Mouse (Mus musculus) kidney, adult 2 months (tissue): Measurements from ENCODE around the gene Nfam1. TPM values are rescaled to one million over a fixed set of nuclear protein-coding genes. Genes with fewer than 3 reads are reported as not detected.

Experiments used
- DNase-seq: peaks from one replicate; pipeline ENCODE4 v3.0.0; 2021
- H3K27ac ChIP-seq: fragments of 200-500 bp; 2 replicates; pipeline ENCODE4 v1.5.1; 2012; ENCODE audit warnings: low read depth, low read length, control low read depth, inconsistent platforms; ENCODE audit not compliant: insufficient read depth
- H3K27me3 ChIP-seq: fragments of 200-500 bp; replicated peaks from 2 replicates; pipeline ENCODE4 v1.6.1; 2012; ENCODE audit warnings: mild to moderate bottlenecking, moderate library complexity, low read length, inconsistent platforms; ENCODE audit not compliant: control insufficient read depth, insufficient read depth
- H3K36me3 ChIP-seq: fragments of 200-500 bp; 2 replicates; pipeline ENCODE4 v1.6.1; 2012; ENCODE audit warnings: mild to moderate bottlenecking, moderate library complexity, low read length, inconsistent platforms; ENCODE audit not compliant: control insufficient read depth, insufficient read depth
- H3K4me1 ChIP-seq: fragments of 200-500 bp; 2 replicates; pipeline ENCODE4 v1.6.1; 2011; ENCODE audit warnings: low read length; ENCODE audit not compliant: control insufficient read depth, insufficient read depth
- H3K4me3 ChIP-seq: fragments of 200-500 bp; 2 replicates; pipeline ENCODE4 v1.5.1; 2011; ENCODE audit warnings: mild to moderate bottlenecking, low read depth, low read length, control low read depth; ENCODE audit not compliant: insufficient read depth
- CTCF ChIP-seq: fragments of 200-500 bp; conservative IDR thresholded peaks from 2 replicates; pipeline ENCODE4 v1.5.1; 2011; ENCODE audit warnings: low read depth, mild to moderate bottlenecking, control low read depth, low read length, moderate library complexity, mixed read lengths; ENCODE audit not compliant: insufficient read depth, insufficient read length
- POLR2A ChIP-seq: fragments of 200-500 bp; IDR thresholded peaks from one replicate; pipeline ENCODE4 v1.6.1; 2011; ENCODE audit warnings: low read depth, low read length, control low read depth
- WGBS: fragments of 180-500 bp; shearing (Covaris S2); methylation state at CpG from one replicate; pipeline ENCODE4 v1.1.7; 2018; 5-methylcytosine and 5-hydroxymethylcytosine counted together
- polyA plus RNA-seq: library from polyadenylated mRNA; depleted of rRNA; stranded (reverse); fragments of >200 nt; gene quantifications from 2 replicates; pipeline ENCODE4 v1.2.3, GENCODE M21; 2012

Nfam1 gene
- polyA plus RNA-seq, 1 experiment = 2.9 TPM

GRCm38 (mm10) chr15:82982724-82983415 is 50.2 kb downstream of the Nfam1 start:
- no peaks in the 10 kb centered on the region for H3K4me1 ChIP-seq
- TF ChIP-seq POLR2A = no peak
- no peak for TF ChIP-seq CTCF

GRCm38 (mm10) chr15:82981676-82982520 is 51.2 kb downstream of the Nfam1 start:
- no peak for DNase-seq
- Histone ChIP-seq H3K4me3 (no peak overlapping the region), H3K27me3 (no peaks in the 10 kb centered on the region), H3K4me1 (no peaks in the 10 kb centered on the region), H3K27ac (no peak overlapping the region), H3K36me3 (no peaks in the 10 kb centered on the region)
- WGBS = 35% methylated on average over 15 of the region's 15 CpGs
- no peak for TF ChIP-seq POLR2A
- no peak for TF ChIP-seq CTCF

More at GRCm38 (mm10) chr15:82982724-82983415, 50.2 kb downstream of the Nfam1 start:
- Histone ChIP-seq H3K4me3 (no peak overlapping the region), H3K27ac (no peak overlapping the region), H3K27me3 (0 out of 2 replicates have a peak, but pooled peaks cover 1% of the 10 kb centered on the region), H3K36me3 (no peaks in the 10 kb centered on the region)
- 27% methylated on average over 18 of the region's 18 CpGs for WGBS
- no peak for DNase-seq

- Histone ChIP-seq H3K27ac (no peak overlapping the region), H3K4me3 (no peak overlapping the region), H3K4me1 (no peaks in the 10 kb centered on the region), H3K27me3 (no peaks in the 10 kb centered on the region), H3K36me3 (no peaks in the 10 kb centered on the region)
- WGBS = 100% methylated on average over 1 of the region's 1 CpGs
- DNase-seq = no peak
- no peak for TF ChIP-seq CTCF
Observed at GRCm38 (mm10) chr15:82979531-82979930, 53.6 kb downstream of the Nfam1 start.

- Histone ChIP-seq H3K4me3 (no peak overlapping the region), H3K27ac (no peak overlapping the region), H3K4me1 (no peaks in the 10 kb centered on the region), H3K36me3 (no peaks in the 10 kb centered on the region), H3K27me3 (no peaks in the 10 kb centered on the region)
- DNase-seq = no peak
- TF ChIP-seq POLR2A (no peak), CTCF (no peak)
- WGBS = 85% methylated on average over 1 of the region's 1 CpGs
Observed at GRCm38 (mm10) chr15:82974471-82974870, 58.6 kb downstream of the Nfam1 start.

- no peaks in the 10 kb centered on the region for H3K36me3 ChIP-seq
Observed at GRCm38 (mm10) chr15:82969206-82969721, 63.8 kb downstream of the Nfam1 start.

GRCm38 (mm10) chr15:82968449-82968848 is 64.7 kb downstream of the Nfam1 start:
- no peak overlapping the region for H3K27ac ChIP-seq
- no peak for DNase-seq
- whole genome bisulfite sequencing = 18% methylated on average over 22 of the region's 22 CpGs
- H3K4me1 ChIP-seq = no peaks in the 10 kb centered on the region
- no peaks in the 10 kb centered on the region for H3K27me3 ChIP-seq
- no peaks in the 10 kb centered on the region for H3K36me3 ChIP-seq
- no peak for TF ChIP-seq CTCF
- no peak for TF ChIP-seq POLR2A
- no peak overlapping the region for H3K4me3 ChIP-seq

More at GRCm38 (mm10) chr15:82969206-82969721, 63.8 kb downstream of the Nfam1 start:
- TF ChIP-seq CTCF (no peak), POLR2A (no peak)
- Histone ChIP-seq H3K4me3 (no peak overlapping the region), H3K4me1 (no peaks in the 10 kb centered on the region), H3K27ac (no peak overlapping the region), H3K27me3 (no peaks in the 10 kb centered on the region)
- WGBS = 64% methylated on average over 6 of the region's 6 CpGs
- DNase-seq = no peak

- Histone ChIP-seq H3K36me3 (no peaks in the 10 kb centered on the region), H3K4me1 (no peaks in the 10 kb centered on the region), H3K27me3 (no peaks in the 10 kb centered on the region), H3K27ac (no peak overlapping the region), H3K4me3 (no peak overlapping the region)
- DNase-seq = no peak
- TF ChIP-seq POLR2A = no peak
- TF ChIP-seq CTCF = no peak
- 24% methylated on average over 6 of the region's 6 CpGs for WGBS
Observed at GRCm38 (mm10) chr15:82967947-82968346, 65.2 kb downstream of the Nfam1 start.
